Mouse (Mus musculus) myocyte (in vitro differentiated cells): ENCODE measurements around the gene Nop9. TPM values are rescaled to one million over a fixed set of nuclear protein-coding genes. Genes with fewer than 3 reads are reported as not detected.

Experiments
- H3K27me3 ChIP-seq: one replicate; pipeline ENCODE4 v1.6.1; 2011; ENCODE audit not compliant: control insufficient read depth, insufficient read depth, insufficient read length
- H3K36me3 ChIP-seq: one replicate; pipeline ENCODE4 v1.6.1; 2011; ENCODE audit not compliant: control insufficient read depth, insufficient read depth
- H3K4me2 ChIP-seq: one replicate; pipeline ENCODE4 v1.6.1; 2011; ENCODE audit warnings: low read depth, control low read depth
- H3K4me3 ChIP-seq: one replicate; pipeline ENCODE4 v1.5.1; 2011; ENCODE audit warnings: mild to moderate bottlenecking, control low read depth, moderate library complexity
- H3K79me2 ChIP-seq: one replicate; pipeline ENCODE4 v1.6.1; 2011; ENCODE audit not compliant: control insufficient read depth, insufficient read depth
- H3ac ChIP-seq: one replicate; pipeline ENCODE4 v1.6.1; 2011; ENCODE audit not compliant: control insufficient read depth, insufficient read length
- CEBPB ChIP-seq: IDR thresholded peaks from 2 replicates; pipeline ENCODE4 v1.6.1; 2011; ENCODE audit warnings: mild to moderate bottlenecking, moderate library complexity; ENCODE audit not compliant: poor library complexity, insufficient read depth, severe bottlenecking
- E2F4 ChIP-seq: IDR thresholded peaks from one replicate; pipeline ENCODE4 v1.6.1; 2011; ENCODE audit warnings: mild to moderate bottlenecking, control low read depth, moderate library complexity; ENCODE audit not compliant: insufficient read depth
- MAX ChIP-seq: IDR thresholded peaks from one replicate; pipeline ENCODE4 v1.6.1; 2011; ENCODE audit warnings: low read depth, mild to moderate bottlenecking, control low read depth
- MYOD1 ChIP-seq, 3 experiments: IDR thresholded peaks; one replicate each; pipeline ENCODE4 v1.6.1; 2011; ENCODE audit warnings: control low read depth in 2 of 3, low read depth in 2 of 3, mild to moderate bottlenecking in 2 of 3, moderate library complexity in 1 of 3; ENCODE audit not compliant: insufficient read length in 2 of 3, control insufficient read depth in 1 of 3
- MYOG ChIP-seq, 3 experiments: IDR thresholded peaks; one replicate each; pipeline ENCODE4 v1.6.1; 2011; ENCODE audit warnings: control low read depth in 2 of 3, low read depth in 2 of 3, mild to moderate bottlenecking in 2 of 3; ENCODE audit not compliant: insufficient read length in 2 of 3, control insufficient read depth in 1 of 3, insufficient read depth in 1 of 3
- POLR2A ChIP-seq: IDR thresholded peaks from one replicate; pipeline ENCODE4 v1.6.1; 2011; ENCODE audit warnings: low read depth, mild to moderate bottlenecking, control low read depth, moderate library complexity; ENCODE audit not compliant: insufficient read length
- POLR2AphosphoS2 ChIP-seq: IDR thresholded peaks from one replicate; pipeline ENCODE4 v1.6.1; 2011; ENCODE audit warnings: low read depth, control low read depth; ENCODE audit not compliant: insufficient read length
- REST ChIP-seq: IDR thresholded peaks from one replicate; pipeline ENCODE4 v1.6.1; 2011; ENCODE audit warnings: mild to moderate bottlenecking, control low read depth, moderate library complexity; ENCODE audit not compliant: insufficient read depth, insufficient read length
- SRF ChIP-seq: IDR thresholded peaks from one replicate; pipeline ENCODE4 v1.6.1; 2011; ENCODE audit warnings: low read depth; ENCODE audit not compliant: control insufficient read depth, insufficient read length
- TCF12 ChIP-seq: IDR thresholded peaks from one replicate; pipeline ENCODE4 v1.6.1; 2011; ENCODE audit warnings: mild to moderate bottlenecking, control low read depth; ENCODE audit not compliant: poor library complexity, insufficient read depth, severe bottlenecking
- TCF3 ChIP-seq: IDR thresholded peaks from one replicate; pipeline ENCODE4 v1.6.1; 2011; ENCODE audit warnings: low read depth, control low read depth; ENCODE audit not compliant: insufficient read length
- USF1 ChIP-seq: IDR thresholded peaks from one replicate; pipeline ENCODE4 v1.6.1; 2011; ENCODE audit warnings: low read depth, mild to moderate bottlenecking, control low read depth, moderate library complexity
- polyA plus RNA-seq: library from polyadenylated mRNA; unstranded; fragments of >200 nt; fragmentation: generic; extraction: Trizol; gene quantifications from one replicate; pipeline ENCODE4 v1.2.1, GENCODE M21; 2012; ENCODE audit warnings: missing spikeins

Gene Nop9
- polyA plus RNA-seq, 1 experiment, result 24.9 TPM

DNA sequence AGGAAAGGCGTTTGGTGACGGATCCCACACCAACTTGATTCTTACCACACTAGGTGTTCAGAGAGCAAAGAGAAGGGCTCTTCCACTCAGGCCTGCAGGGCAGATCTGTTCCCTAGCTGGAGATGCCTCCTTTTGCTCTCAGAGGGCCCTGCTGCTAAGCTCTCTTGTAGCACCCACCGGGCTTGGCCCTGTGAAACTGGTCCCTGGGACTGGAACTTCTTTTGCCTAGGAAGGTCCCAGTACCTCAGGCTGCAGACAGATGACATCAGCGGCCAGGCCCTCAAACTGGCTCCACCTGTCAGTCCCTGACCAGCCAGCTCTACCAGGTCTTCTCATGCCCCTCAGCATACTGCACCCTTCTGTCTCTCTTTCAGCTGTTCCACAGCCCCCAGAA, 31.8 kb upstream of the Nop9 start, which contains the start of gene Tgm1:
Gene Tgm1, minus strand, starts transcription at position 198 of the 394 bp plus-strand sequence.
- H3ac ChIP-seq, result no peak within 1 kb of the TSS
- H3K36me3 ChIP-seq, result no peaks in the 10 kb centered on the region
- no peaks in the 10 kb centered on the region for H3K79me2 ChIP-seq
- H3K4me2 ChIP-seq, result peak within 1 kb of the TSS; percentile 42
- H3K4me3 ChIP-seq, result no peak within 1 kb of the TSS
- H3K27me3 ChIP-seq, result no peaks in the 10 kb centered on the region
- TF ChIP-seq TCF3 (no peak), MYOD1 (IDR thresholded peaks at IDR 0.05; ENCODE audit: control insufficient read depth in 1 of 3, insufficient read length in 2 of 3, low read depth in 2 of 3) (no peak), TCF12 (no peak), MYOG (IDR thresholded peaks at IDR 0.05; ENCODE audit: control insufficient read depth in 1 of 3, insufficient read depth in 1 of 3, insufficient read length in 2 of 3, low read depth in 2 of 3) (no peak), E2F4 (no peak), SRF (no peak), CEBPB (no peak), USF1 (no peak), POLR2AphosphoS2 (no peak), POLR2A (no peak), REST (no peak), MAX (no peak)

DNA sequence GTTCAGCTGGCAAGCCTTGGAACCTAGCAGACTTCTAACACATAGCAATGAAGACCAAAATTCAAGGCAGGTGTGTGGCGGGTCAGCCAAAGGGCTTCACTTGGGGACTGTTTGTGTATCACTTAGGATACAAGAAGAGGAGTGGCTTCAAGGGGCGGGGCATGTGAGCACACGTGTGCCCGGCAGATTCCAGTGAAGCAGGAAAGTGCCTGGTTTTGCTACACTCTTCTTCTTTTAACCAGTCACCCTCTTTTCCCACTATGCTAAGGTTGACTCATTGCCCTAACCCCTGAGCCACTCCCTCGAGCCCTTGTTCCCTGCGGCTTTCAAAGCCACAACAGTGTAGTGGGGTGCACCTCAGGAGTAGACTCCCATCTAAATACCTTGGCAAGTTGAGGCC, 30.6 kb upstream of the Nop9 start:
- no peak for TF ChIP-seq TCF12
- TF ChIP-seq USF1, result no peak
- no peak for TF ChIP-seq POLR2AphosphoS2
- TF ChIP-seq SRF, result no peak
- TF ChIP-seq E2F4, result no peak
- no peak for TF ChIP-seq TCF3
- TF ChIP-seq CEBPB, result no peak
- peak in 1 of 3 experiments; percentile 9 for TF ChIP-seq MYOD1 (IDR thresholded peaks at IDR 0.05; ENCODE audit: control insufficient read depth in 1 of 3, insufficient read length in 2 of 3, low read depth in 2 of 3)
- no peak for TF ChIP-seq REST
- Histone ChIP-seq H3K36me3 (no peaks in the 10 kb centered on the region), H3K79me2 (no peaks in the 10 kb centered on the region), H3K4me2 (peak overlapping the region; percentile 42), H3ac (no peak overlapping the region), H3K27me3 (no peaks in the 10 kb centered on the region), H3K4me3 (no peak overlapping the region)

- TF ChIP-seq REST (no peak), CEBPB (no peak), TCF3 (no peak), USF1 (no peak), POLR2A (no peak)
- Histone ChIP-seq H3K27me3 (no peaks in the 10 kb centered on the region), H3K36me3 (no peaks in the 10 kb centered on the region), H3ac (no peak overlapping the region), H3K4me2 (no peak overlapping the region), H3K79me2 (no peaks in the 10 kb centered on the region), H3K4me3 (no peak overlapping the region)
These were observed 29.2 kb upstream of the Nop9 start for GRCm38 (mm10) chr14:55716271-55716670.

DNA sequence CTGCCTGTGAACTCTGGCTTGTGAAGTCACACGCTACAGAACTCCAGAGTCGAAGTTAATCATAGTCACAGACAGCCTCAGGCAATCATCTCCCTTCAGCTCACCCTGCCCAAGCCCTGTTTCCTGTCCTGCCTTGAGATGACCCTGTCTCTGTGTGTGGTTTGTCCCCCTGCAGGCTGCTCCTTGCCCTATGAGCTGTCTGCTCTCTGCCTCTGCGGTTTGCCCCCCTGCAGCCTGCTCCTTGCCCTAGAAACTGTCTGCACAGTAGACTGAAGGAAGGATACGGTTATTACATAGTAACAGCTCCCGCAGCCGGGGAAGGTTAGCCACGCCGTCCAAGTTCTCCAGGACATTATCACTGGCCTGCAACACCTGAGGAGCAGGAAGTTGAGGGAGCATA, 28.6 kb upstream of the Nop9 start:
- Histone ChIP-seq H3K4me2 (no peak overlapping the region), H3K4me3 (no peak overlapping the region), H3K27me3 (no peaks in the 10 kb centered on the region), H3K79me2 (no peaks in the 10 kb centered on the region), H3ac (no peak overlapping the region), H3K36me3 (no peaks in the 10 kb centered on the region)
- TF ChIP-seq SRF (no peak), MYOG (IDR thresholded peaks at IDR 0.05; ENCODE audit: control insufficient read depth in 1 of 3, insufficient read depth in 1 of 3, insufficient read length in 2 of 3, low read depth in 2 of 3) (no peak), REST (no peak), POLR2A (no peak), TCF12 (no peak), CEBPB (no peak)

GRCm38 (mm10) chr14:55719737-55720136, 25.8 kb upstream of the Nop9 start:
- no peaks in the 10 kb centered on the region for H3K36me3 ChIP-seq
- no peak overlapping the region for H3ac ChIP-seq
- H3K27me3 ChIP-seq, result no peaks in the 10 kb centered on the region
- no peak for TF ChIP-seq MYOD1 (IDR thresholded peaks at IDR 0.05; ENCODE audit: control insufficient read depth in 1 of 3, insufficient read length in 2 of 3, low read depth in 2 of 3)
- TF ChIP-seq POLR2AphosphoS2, result no peak
- TF ChIP-seq SRF, result no peak
- TF ChIP-seq CEBPB, result no peak
- TF ChIP-seq E2F4, result no peak
- TF ChIP-seq MAX, result no peak
- no peak for TF ChIP-seq TCF3
- TF ChIP-seq MYOG (IDR thresholded peaks at IDR 0.05; ENCODE audit: control insufficient read depth in 1 of 3, insufficient read depth in 1 of 3, insufficient read length in 2 of 3, low read depth in 2 of 3), result no peak
- TF ChIP-seq TCF12, result no peak
- no peak for TF ChIP-seq REST
- no peak for TF ChIP-seq POLR2A
- TF ChIP-seq USF1, result no peak
- H3K4me2 ChIP-seq, result no peak overlapping the region
- H3K4me3 ChIP-seq, result no peak overlapping the region
- no peaks in the 10 kb centered on the region for H3K79me2 ChIP-seq
